Mouse (Mus musculus) heart, postnatal 0 days (tissue): Measurements from ENCODE around the gene Tnrc6c. TPM values are rescaled to one million over a fixed set of nuclear protein-coding genes. Genes with fewer than 3 reads are reported as not detected.
A peak's percentile ranks its signal among the peaks of the same experiment; 100 is the strongest.

ENCODE experiments used
- ATAC-seq: fragments of 200-750 bp; cut with Nextera tagmentation; 2 replicates; pipeline ENCODE4 v1.8.0; 2017; ENCODE audit warnings: low read depth, moderate number of reproducible peaks, moderate library complexity; ENCODE audit not compliant: insufficient read depth
- DNase-seq: peaks from one replicate; pipeline ENCODE4 v3.0.0-alpha.2; 2016; ENCODE audit warnings: low spot score
- H3K27ac ChIP-seq: fragments of 300-500 bp; sonication (generic); 2 replicates; pipeline ENCODE4 v1.5.1; 2014; ENCODE audit warnings: low read depth, mild to moderate bottlenecking
- H3K27me3 ChIP-seq: fragments of 300-500 bp; sonication (generic); 2 replicates; pipeline ENCODE4 v1.6.1; 2014; ENCODE audit warnings: low read length, mixed read lengths; ENCODE audit not compliant: control insufficient read depth, insufficient read depth
- H3K36me3 ChIP-seq: fragments of 300-500 bp; sonication (generic); replicated peaks from 2 replicates; pipeline ENCODE4 v1.6.1; 2014; ENCODE audit warnings: low read length, mixed read lengths; ENCODE audit not compliant: control insufficient read depth, insufficient read depth
- H3K4me1 ChIP-seq: fragments of 300-500 bp; sonication (generic); 2 replicates; pipeline ENCODE4 v1.6.1; 2014; ENCODE audit warnings: antibody characterized with exemption; ENCODE audit not compliant: control insufficient read depth, insufficient read depth
- H3K4me2 ChIP-seq: fragments of 300-500 bp; sonication (generic); 2 replicates; pipeline ENCODE4 v1.6.1; 2014; ENCODE audit warnings: low read depth, mild to moderate bottlenecking, low read length, moderate library complexity
- H3K4me3 ChIP-seq: fragments of 300-500 bp; sonication (generic); 2 replicates; pipeline ENCODE4 v1.5.1; 2014; ENCODE audit warnings: low read depth, low read length
- H3K9ac ChIP-seq: fragments of 300-500 bp; sonication (generic); replicated peaks from 2 replicates; pipeline ENCODE4 v1.6.1; 2014; ENCODE audit warnings: low read depth, low read length, mixed read lengths
- H3K9me3 ChIP-seq: fragments of 300-500 bp; sonication (generic); replicated peaks from 2 replicates; pipeline ENCODE4 v1.6.1; 2016; ENCODE audit warnings: low read length; ENCODE audit not compliant: control insufficient read depth
- CTCF ChIP-seq: IDR thresholded peaks from 2 replicates; pipeline ENCODE4 v1.5.1; 2016; ENCODE audit warnings: antibody characterized with exemption, control low read depth, low read depth
- EP300 ChIP-seq: IDR thresholded peaks from 2 replicates; pipeline ENCODE4 v1.6.1; 2016; ENCODE audit warnings: antibody characterized with exemption, low read depth
- WGBS: fragments of 180-500 bp; shearing (Covaris S2); extraction: QIAGEN DNeasy Blood & Tissue Kit; methylation state at CpG from one replicate; pipeline ENCODE4 v1.1.7; 2014; 5-methylcytosine and 5-hydroxymethylcytosine counted together
- polyA plus RNA-seq: library from polyadenylated mRNA; unstranded; fragments of >200 nt; fragmentation: Nextera tagmentation; extraction: Ambion mirVana; gene quantifications from 2 replicates; pipeline ENCODE4 v1.2.1, GENCODE M21; 2015
- total RNA-seq: library from RNA; depleted of rRNA; stranded (reverse); fragments of >200 nt; gene quantifications from 2 replicates; pipeline ENCODE4 v1.2.3, GENCODE M21; 2014; ENCODE audit warnings: low replicate concordance

Tnrc6c gene
- total and polyA plus RNA-seq, 2 experiments from 2014 or later: 6.8 to 24.4 TPM

DNA sequence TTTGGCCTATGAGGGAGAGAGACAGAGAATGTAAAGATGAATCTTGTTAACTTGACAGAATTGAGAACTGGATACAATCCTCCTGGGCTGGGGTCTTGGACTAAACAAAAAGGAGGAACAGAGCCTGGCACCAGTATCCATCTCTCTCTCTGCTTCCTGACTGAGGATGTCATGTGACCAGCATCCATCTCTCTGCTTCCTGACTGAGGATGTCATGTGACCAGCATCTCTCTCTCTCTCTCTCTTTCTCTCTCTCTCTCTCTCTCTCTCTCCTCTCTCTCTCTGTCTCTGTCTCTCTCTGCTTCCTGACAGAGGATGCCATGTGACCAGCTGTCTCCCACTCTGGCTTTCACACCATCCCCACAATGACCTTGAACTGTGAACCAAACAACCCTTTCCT lies 43.5 kb upstream of the Tnrc6c start:
- no peak for ATAC-seq
- H3K4me2 ChIP-seq: peak overlapping the region; percentile 59
- H3K27me3 ChIP-seq: peaks cover 23% of the 10 kb centered on the region
- no peak overlapping the region; the same call in 1 of the 2 replicates for H3K4me3 ChIP-seq
- peaks cover 8% of the 10 kb centered on the region; the same call in 1 of the 2 replicates for H3K4me1 ChIP-seq
- TF ChIP-seq EP300 (no peak), CTCF (no peak)
- H3K9ac ChIP-seq: no peak overlapping the region
- no peaks in the 10 kb centered on the region for H3K9me3 ChIP-seq
- DNase-seq: no peak
- no peak overlapping the region for H3K27ac ChIP-seq
- no peaks in the 10 kb centered on the region for H3K36me3 ChIP-seq

DNA sequence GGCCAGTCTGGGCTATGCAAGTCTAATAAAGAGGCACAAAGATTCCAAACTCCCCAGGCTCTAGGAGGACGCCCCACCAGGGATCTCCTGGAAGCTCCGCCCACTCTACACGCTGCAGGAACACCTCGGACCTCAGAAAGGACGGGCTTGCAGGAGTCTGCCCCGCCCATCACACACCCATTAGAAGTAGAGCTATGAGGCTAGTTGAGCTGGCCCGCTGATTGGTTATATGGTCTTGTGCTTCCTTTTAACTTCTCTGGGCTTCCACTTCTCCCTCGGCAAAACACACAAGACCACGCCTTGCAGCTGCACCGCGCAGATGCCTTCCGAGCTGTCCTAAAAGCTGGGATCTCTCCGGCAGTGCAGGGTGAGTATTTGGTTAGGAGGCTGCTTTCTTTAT lies 43.0 kb upstream of the Tnrc6c start:
- H3K4me3 ChIP-seq: peak overlapping the region; percentile 37
- no peak overlapping the region for H3K27ac ChIP-seq
- no peak for TF ChIP-seq CTCF
- TF ChIP-seq EP300: no peak
- WGBS: 6% methylated on average over 13 of the region's 13 CpGs
- no peaks in the 10 kb centered on the region for H3K36me3 ChIP-seq
- no peaks in the 10 kb centered on the region for H3K9me3 ChIP-seq
- 0 out of 2 replicates have a peak overlapping the region, but pooled peaks have one; percentile 10 for H3K9ac ChIP-seq
- peaks cover 23% of the 10 kb centered on the region for H3K27me3 ChIP-seq
- H3K4me2 ChIP-seq: peak overlapping the region; percentile 59
- peaks cover 8% of the 10 kb centered on the region; the same call in 1 of the 2 replicates for H3K4me1 ChIP-seq
- ATAC-seq (peak; percentile 73), DNase-seq (peak; percentile 50)

DNA sequence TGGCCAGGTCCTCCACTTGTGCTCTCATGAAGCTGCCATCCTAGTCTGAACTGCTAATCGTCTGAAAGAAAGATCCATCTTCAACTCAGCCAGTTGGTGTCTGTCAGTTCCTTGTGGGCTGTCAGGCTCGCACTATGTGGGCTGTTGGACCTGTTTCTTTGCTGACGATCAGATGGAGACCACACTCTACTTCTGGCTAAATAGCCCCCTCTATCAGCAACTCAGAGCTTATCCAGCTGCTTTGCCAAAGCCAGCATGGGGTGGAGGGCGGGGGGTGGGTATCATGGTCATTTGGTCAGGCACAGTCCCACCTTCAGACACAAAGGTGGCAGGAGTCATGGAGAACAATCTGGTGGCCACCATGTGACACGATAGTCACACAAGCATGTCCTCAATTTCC lies 42.2 kb upstream of the Tnrc6c start:
- TF ChIP-seq EP300 (no peak), CTCF (peak; percentile 31; the same call in 1 of the 2 replicates)
- no peak overlapping the region for H3K27ac ChIP-seq
- no peak overlapping the region for H3K4me2 ChIP-seq
- H3K27me3 ChIP-seq: peaks cover 31% of the 10 kb centered on the region
- H3K4me3 ChIP-seq: no peak overlapping the region
- ATAC-seq (no peak), DNase-seq (no peak)
- 32% methylated on average over 5 of the region's 5 CpGs for WGBS
- no peak overlapping the region for H3K9ac ChIP-seq
- no peaks in the 10 kb centered on the region for H3K9me3 ChIP-seq
- H3K36me3 ChIP-seq: no peaks in the 10 kb centered on the region
- 0 out of 2 replicates have a peak, but pooled peaks cover 8% of the 10 kb centered on the region for H3K4me1 ChIP-seq

DNA sequence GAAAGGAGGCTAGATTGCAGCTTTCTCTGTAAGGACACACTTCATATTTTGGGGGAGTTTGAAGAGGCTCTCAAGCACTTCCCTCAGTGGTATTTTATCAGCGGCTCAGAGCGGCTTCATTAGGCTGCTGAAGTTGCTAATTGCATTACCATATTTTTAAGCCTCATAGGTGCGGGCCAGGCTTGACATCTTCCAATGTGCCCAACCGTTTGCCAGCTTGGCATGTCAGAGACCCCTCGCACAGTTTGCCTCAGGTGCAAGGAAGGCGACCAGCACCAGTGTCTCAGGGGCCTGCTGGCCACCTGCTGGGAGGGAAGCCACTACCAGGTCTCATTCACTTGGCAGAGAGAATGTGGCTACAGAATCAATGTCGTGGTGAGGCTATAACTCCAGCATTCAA lies 41.2 kb upstream of the Tnrc6c start:
- Histone ChIP-seq H3K9me3 (no peaks in the 10 kb centered on the region), H3K4me2 (no peak overlapping the region), H3K27ac (no peak overlapping the region), H3K27me3 (peaks cover 35% of the 10 kb centered on the region), H3K4me1 (0 out of 2 replicates have a peak, but pooled peaks cover 8% of the 10 kb centered on the region), H3K9ac (no peak overlapping the region), H3K4me3 (no peak overlapping the region), H3K36me3 (no peaks in the 10 kb centered on the region)
- DNase-seq (no peak), ATAC-seq (no peak)
- WGBS: 43% methylated on average over 7 of the region's 7 CpGs
- TF ChIP-seq CTCF (no peak), EP300 (no peak)

DNA sequence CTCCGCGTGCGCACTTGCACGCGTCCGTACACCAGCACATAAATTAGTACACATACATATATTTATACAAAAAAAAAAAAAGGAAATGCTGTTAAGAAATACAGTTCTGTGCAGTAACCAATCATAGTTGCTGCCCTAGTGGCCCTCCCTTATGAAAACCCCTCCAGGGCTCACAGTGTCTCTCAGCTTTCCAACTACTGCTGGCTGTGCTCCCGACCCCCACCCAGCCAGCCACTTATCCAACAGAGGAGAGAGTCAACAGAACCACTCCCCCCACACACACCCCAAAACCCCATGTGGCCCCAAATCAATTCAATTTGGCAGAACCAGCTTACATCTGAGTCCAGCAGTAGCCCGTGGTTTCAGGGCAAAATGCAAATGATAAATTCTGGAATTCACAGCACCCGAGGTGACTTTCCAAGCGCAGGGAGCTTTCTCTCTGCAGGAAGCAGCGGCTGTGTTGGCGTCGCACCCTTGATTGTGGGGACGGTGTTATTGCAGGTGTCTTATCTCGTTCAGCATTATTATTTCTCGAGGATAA lies 36.7 kb upstream of the Tnrc6c start:
- WGBS: 19% methylated on average over 16 of the region's 16 CpGs
- DNase-seq (no peak), ATAC-seq (no peak)
- Histone ChIP-seq H3K27ac (no peak overlapping the region), H3K9ac (no peak overlapping the region), H3K36me3 (no peaks in the 10 kb centered on the region), H3K9me3 (no peaks in the 10 kb centered on the region), H3K27me3 (peaks cover 25% of the 10 kb centered on the region), H3K4me2 (peak overlapping the region; percentile 45), H3K4me1 (peaks cover 3% of the 10 kb centered on the region; the same call in 1 of the 2 replicates), H3K4me3 (peak overlapping the region; percentile 3; the same call in 1 of the 2 replicates)
- no peak for TF ChIP-seq EP300
- no peak for TF ChIP-seq CTCF

DNA sequence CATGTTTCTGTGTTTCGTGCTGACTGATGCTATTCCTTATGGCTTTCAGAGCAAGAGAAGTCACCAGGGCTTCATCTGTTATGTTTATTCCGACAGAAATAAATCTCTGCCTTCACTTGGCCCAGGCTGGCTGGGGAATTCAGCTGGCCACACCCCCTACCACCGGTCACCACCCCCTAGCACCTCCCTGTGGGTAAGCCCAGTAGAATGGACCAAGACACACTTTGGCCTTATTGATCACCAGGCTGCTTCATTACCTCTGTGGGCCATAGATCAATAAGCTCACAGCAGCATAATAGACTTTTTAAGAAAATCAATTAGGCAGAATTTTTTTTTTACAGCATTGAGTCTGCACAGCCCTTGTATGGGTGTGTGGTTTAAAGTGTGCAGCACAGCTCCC lies 35.9 kb upstream of the Tnrc6c start:
- Histone ChIP-seq H3K4me3 (no peak overlapping the region), H3K36me3 (no peaks in the 10 kb centered on the region), H3K4me1 (peaks cover 3% of the 10 kb centered on the region; the same call in 1 of the 2 replicates), H3K9ac (no peak overlapping the region), H3K27ac (no peak overlapping the region), H3K9me3 (no peaks in the 10 kb centered on the region), H3K4me2 (no peak overlapping the region; the same call in 1 of the 2 replicates), H3K27me3 (peaks cover 24% of the 10 kb centered on the region)
- TF ChIP-seq CTCF (no peak), EP300 (no peak)
- WGBS: 18% methylated on average over 3 of the region's 3 CpGs
- ATAC-seq (no peak), DNase-seq (no peak)
